Mouse (Mus musculus) heart, postnatal 0 days (tissue): ENCODE results near the gene Nkx6-1. TPM values are rescaled to one million over a fixed set of nuclear protein-coding genes. Genes with fewer than 3 reads are reported as not detected.

Experiments used
- ATAC-seq: fragments of 200-750 bp; cut with Nextera tagmentation; 2 replicates; pipeline ENCODE4 v1.8.0; 2017; ENCODE audit warnings: low read depth, moderate number of reproducible peaks, moderate library complexity; ENCODE audit not compliant: insufficient read depth
- DNase-seq: peaks from one replicate; pipeline ENCODE4 v3.0.0-alpha.2; 2016; ENCODE audit warnings: low spot score
- H3K27ac ChIP-seq: fragments of 300-500 bp; sonication (generic); 2 replicates; pipeline ENCODE4 v1.5.1; 2014; ENCODE audit warnings: low read depth, mild to moderate bottlenecking
- H3K27me3 ChIP-seq: fragments of 300-500 bp; sonication (generic); 2 replicates; pipeline ENCODE4 v1.6.1; 2014; ENCODE audit warnings: low read length, mixed read lengths; ENCODE audit not compliant: control insufficient read depth, insufficient read depth
- H3K36me3 ChIP-seq: fragments of 300-500 bp; sonication (generic); replicated peaks from 2 replicates; pipeline ENCODE4 v1.6.1; 2014; ENCODE audit warnings: low read length, mixed read lengths; ENCODE audit not compliant: control insufficient read depth, insufficient read depth
- H3K4me1 ChIP-seq: fragments of 300-500 bp; sonication (generic); 2 replicates; pipeline ENCODE4 v1.6.1; 2014; ENCODE audit warnings: antibody characterized with exemption; ENCODE audit not compliant: control insufficient read depth, insufficient read depth
- H3K4me2 ChIP-seq: fragments of 300-500 bp; sonication (generic); 2 replicates; pipeline ENCODE4 v1.6.1; 2014; ENCODE audit warnings: low read depth, mild to moderate bottlenecking, low read length, moderate library complexity
- H3K4me3 ChIP-seq: fragments of 300-500 bp; sonication (generic); 2 replicates; pipeline ENCODE4 v1.5.1; 2014; ENCODE audit warnings: low read depth, low read length
- H3K9ac ChIP-seq: fragments of 300-500 bp; sonication (generic); replicated peaks from 2 replicates; pipeline ENCODE4 v1.6.1; 2014; ENCODE audit warnings: low read depth, low read length, mixed read lengths
- H3K9me3 ChIP-seq: fragments of 300-500 bp; sonication (generic); replicated peaks from 2 replicates; pipeline ENCODE4 v1.6.1; 2016; ENCODE audit warnings: low read length; ENCODE audit not compliant: control insufficient read depth
- CTCF ChIP-seq: IDR thresholded peaks from 2 replicates; pipeline ENCODE4 v1.5.1; 2016; ENCODE audit warnings: antibody characterized with exemption, control low read depth, low read depth
- EP300 ChIP-seq: IDR thresholded peaks from 2 replicates; pipeline ENCODE4 v1.6.1; 2016; ENCODE audit warnings: antibody characterized with exemption, low read depth
- WGBS: fragments of 180-500 bp; shearing (Covaris S2); extraction: QIAGEN DNeasy Blood & Tissue Kit; methylation state at CpG from one replicate; pipeline ENCODE4 v1.1.7; 2014; 5-methylcytosine and 5-hydroxymethylcytosine counted together
- polyA plus RNA-seq: library from polyadenylated mRNA; unstranded; fragments of >200 nt; fragmentation: Nextera tagmentation; extraction: Ambion mirVana; gene quantifications from 2 replicates; pipeline ENCODE4 v1.2.1, GENCODE M21; 2015
- total RNA-seq: library from RNA; depleted of rRNA; stranded (reverse); fragments of >200 nt; gene quantifications from 2 replicates; pipeline ENCODE4 v1.2.3, GENCODE M21; 2014; ENCODE audit warnings: low replicate concordance; rRNA removed

The Nkx6-1 gene
- total RNA-seq (not detected in 2 replicates), polyA plus RNA-seq (not detected in 2 replicates)

- DNase-seq (peak; percentile 62), ATAC-seq (peak; percentile 94)
- H3K27me3 ChIP-seq: peaks cover 100% of the 10 kb centered on the region
- H3K36me3 ChIP-seq: no peaks in the 10 kb centered on the region
- peak within 1 kb of the TSS; percentile 48 for H3K4me3 ChIP-seq
- H3K4me1 ChIP-seq: peaks cover 21% of the 10 kb centered on the region
- H3K9me3 ChIP-seq: no peaks in the 10 kb centered on the region
- TF ChIP-seq EP300: no peak
- TF ChIP-seq CTCF: no peak
- no peak within 1 kb of the TSS for H3K9ac ChIP-seq
- H3K4me2 ChIP-seq: peak within 1 kb of the TSS; percentile 63
- H3K27ac ChIP-seq: no peak within 1 kb of the TSS
- 1% methylated on average over 39 of the region's 39 CpGs for WGBS
Observed at GRCm38 (mm10) chr5:101664945-101665615, at the start of gene Nkx6-1. Gene Nkx6-1, minus strand, starts transcription at chr5:101664996.

DNA sequence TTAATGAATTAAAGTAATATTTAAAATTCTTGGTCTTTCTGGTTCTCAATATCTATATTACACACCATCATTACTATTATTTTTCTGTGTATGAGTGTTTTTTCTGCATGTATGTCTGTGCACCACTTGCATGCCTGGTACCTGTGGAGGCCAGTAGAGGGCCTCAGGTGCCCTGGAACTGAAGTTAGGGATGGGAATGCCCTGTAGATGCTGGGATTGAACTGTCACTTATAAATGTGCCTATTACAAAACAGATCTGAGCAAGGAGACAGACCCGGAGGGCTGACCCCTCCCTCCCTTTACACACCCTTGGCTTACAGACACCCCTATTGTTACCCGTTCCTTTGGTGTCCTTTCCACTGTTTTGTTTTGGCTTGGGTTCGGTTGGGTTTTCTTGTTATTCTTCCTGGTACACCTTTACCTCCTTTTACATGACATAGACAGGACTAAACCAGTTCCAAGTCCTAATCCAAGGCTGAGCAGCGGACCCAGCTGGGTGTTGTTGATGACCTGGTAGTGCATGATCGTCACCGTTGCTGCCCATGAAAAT lies 48.3 kb upstream of the Nkx6-1 start:
- DNase-seq: no peak
- Histone ChIP-seq H3K4me1 (no peaks in the 10 kb centered on the region), H3K9ac (no peak overlapping the region), H3K27me3 (no peaks in the 10 kb centered on the region), H3K9me3 (no peaks in the 10 kb centered on the region), H3K4me2 (no peak overlapping the region), H3K36me3 (no peaks in the 10 kb centered on the region), H3K4me3 (no peak overlapping the region), H3K27ac (no peak overlapping the region)
- TF ChIP-seq EP300 (no peak), CTCF (no peak; the same call in 1 of the 2 replicates)
- no peak for ATAC-seq
- WGBS: 79% methylated on average over 6 of the region's 6 CpGs

DNA sequence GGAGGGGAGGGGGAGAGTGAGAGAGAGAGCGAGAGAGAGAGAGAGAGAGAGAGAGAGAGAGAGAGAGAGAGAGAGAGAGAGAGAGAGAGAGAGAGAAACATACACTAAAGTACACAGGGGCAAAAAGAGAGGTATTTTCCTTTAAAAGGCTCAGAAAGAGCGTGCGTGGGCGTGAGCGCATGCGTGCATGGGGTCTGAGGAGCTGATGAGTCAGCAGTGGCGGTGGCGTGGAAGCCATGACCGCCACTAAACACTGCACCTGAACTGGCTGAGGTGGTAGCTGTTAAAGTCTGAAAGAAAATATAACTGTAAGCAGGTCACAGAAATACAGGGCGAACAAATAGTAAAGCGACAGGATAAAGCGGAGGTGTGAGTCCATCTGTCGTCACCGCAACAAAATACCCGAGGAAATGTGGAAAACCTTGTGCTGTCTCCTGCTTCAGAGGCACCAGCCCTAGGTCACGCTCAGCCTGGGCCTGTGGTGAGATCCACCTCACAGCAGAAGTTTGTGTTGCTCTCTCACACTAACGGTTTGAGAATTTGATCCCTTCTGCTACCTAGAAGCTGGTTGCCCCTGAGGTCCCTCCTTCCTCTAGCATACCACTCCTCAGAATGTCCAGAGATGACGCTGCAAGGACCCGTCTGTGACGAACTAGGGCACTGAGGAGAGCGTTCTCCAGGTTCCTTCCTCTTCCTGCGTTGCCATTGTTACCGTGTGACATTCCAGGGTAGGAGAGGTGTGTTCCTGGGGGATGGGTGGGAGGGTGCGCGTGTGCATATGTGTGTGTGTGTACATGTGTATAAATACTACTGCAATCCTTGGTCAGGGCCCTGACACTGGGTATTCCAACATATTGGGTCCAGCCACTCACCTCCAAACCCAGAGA lies 38.8 kb upstream of the Nkx6-1 start:
- H3K4me3 ChIP-seq: peak overlapping the region; percentile 16; the same call in 1 of the 2 replicates
- no peak overlapping the region for H3K9ac ChIP-seq
- H3K4me1 ChIP-seq: no peaks in the 10 kb centered on the region
- TF ChIP-seq CTCF: no peak
- TF ChIP-seq EP300: no peak
- WGBS: 55% methylated on average over 24 of the region's 25 CpGs
- no peaks in the 10 kb centered on the region for H3K36me3 ChIP-seq
- no peaks in the 10 kb centered on the region for H3K9me3 ChIP-seq
- ATAC-seq: peak; percentile 68; the same call in 1 of the 2 replicates
- H3K27me3 ChIP-seq: no peaks in the 10 kb centered on the region
- no peak for DNase-seq
- H3K4me2 ChIP-seq: peak overlapping the region; percentile 44
- H3K27ac ChIP-seq: no peak overlapping the region

GRCm38 (mm10) chr5:101702636-101703035 lies 37.8 kb upstream of the Nkx6-1 start:
- no peak for ATAC-seq
- no peaks in the 10 kb centered on the region for H3K36me3 ChIP-seq
- no peaks in the 10 kb centered on the region for H3K9me3 ChIP-seq
- H3K4me3 ChIP-seq: no peak overlapping the region
- TF ChIP-seq CTCF: no peak
- no peak for TF ChIP-seq EP300
- no peaks in the 10 kb centered on the region for H3K4me1 ChIP-seq
- 73% methylated on average over 11 of the region's 11 CpGs for WGBS
- H3K9ac ChIP-seq: no peak overlapping the region
- H3K27ac ChIP-seq: no peak overlapping the region
- H3K4me2 ChIP-seq: no peak overlapping the region
- H3K27me3 ChIP-seq: no peaks in the 10 kb centered on the region
- no peak for DNase-seq

DNA sequence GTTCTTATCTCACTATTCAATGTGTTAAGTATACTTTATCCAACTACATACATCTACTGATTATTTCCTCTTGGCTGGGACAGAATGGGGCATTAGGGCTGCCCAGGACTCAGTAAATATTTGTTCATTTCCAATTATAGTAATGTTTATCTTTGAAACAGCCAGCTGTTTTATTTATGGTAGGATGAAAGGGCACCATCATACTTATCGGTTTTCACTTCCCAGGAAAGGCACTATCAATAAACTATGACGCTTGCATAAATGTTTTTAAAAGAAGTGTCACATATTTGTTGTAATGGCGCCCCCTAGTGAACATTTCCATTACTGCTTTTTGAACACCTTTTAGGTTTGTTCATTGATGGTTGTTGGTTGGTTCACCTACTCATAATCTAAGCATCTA lies 35.8 kb upstream of the Nkx6-1 start:
- Histone ChIP-seq H3K4me2 (peak overlapping the region; percentile 18; the same call in 1 of the 2 replicates), H3K27ac (no peak overlapping the region), H3K9ac (no peak overlapping the region), H3K27me3 (no peaks in the 10 kb centered on the region), H3K36me3 (no peaks in the 10 kb centered on the region), H3K9me3 (no peaks in the 10 kb centered on the region), H3K4me1 (no peaks in the 10 kb centered on the region), H3K4me3 (no peak overlapping the region)
- ATAC-seq (no peak), DNase-seq (no peak)
- TF ChIP-seq EP300 (no peak), CTCF (peak; percentile 46)
- WGBS: 2% methylated on average over 3 of the region's 3 CpGs
